Mouse (Mus musculus): ENCODE data around the gene Ncln.
A peak's percentile ranks its signal among the peaks of the same experiment; 100 is the strongest.
"Not testable (repeated sequence)": the region's sequence is repeated elsewhere in the genome, so short reads cannot be mapped to it uniquely, and the experiment has no call there.

Gene Ncln

GRCm38 (mm10) chr10:81460951-81461350 is 35.2 kb downstream of the Ncln start:
- DNase-seq = no peak

GRCm38 (mm10) chr10:81460471-81460870 is 35.7 kb downstream of the Ncln start:
- no peak for DNase-seq

GRCm38 (mm10) chr10:81459399-81459798 is 36.8 kb downstream of the Ncln start:
- DNase-seq = no peak

- no peak for DNase-seq
These were observed 37.9 kb downstream of the Ncln start for GRCm38 (mm10) chr10:81458267-81458666.

GRCm38 (mm10) chr10:81457624-81458023 is 38.6 kb downstream of the Ncln start:
- no peak for DNase-seq

GRCm38 (mm10) chr10:81456983-81457563 is 39.1 kb downstream of the Ncln start:
- no peak for DNase-seq

- no peak for DNase-seq
These were observed 40.9 kb downstream of the Ncln start, which contains the start of gene Nfic for GRCm38 (mm10) chr10:81455181-81455895. Nfic (minus strand) TSS chr10:81455635.

- DNase-seq = no peak
These were observed 42.1 kb downstream of the Ncln start for GRCm38 (mm10) chr10:81454106-81454505.

GRCm38 (mm10) chr10:81452947-81453288 is 43.3 kb downstream of the Ncln start:
- no peak for DNase-seq

- no peak for DNase-seq
These were observed 43.8 kb downstream of the Ncln start for GRCm38 (mm10) chr10:81452237-81452946.

- no peak for DNase-seq
These were observed 44.8 kb downstream of the Ncln start for GRCm38 (mm10) chr10:81451365-81451745.

- no peak for DNase-seq
These were observed 45.4 kb downstream of the Ncln start for GRCm38 (mm10) chr10:81450641-81451364.

GRCm38 (mm10) chr10:81450140-81450539 is 46.1 kb downstream of the Ncln start:
- DNase-seq = peak; percentile 85

- DNase-seq = not testable (repeated sequence)
These were observed 50.7 kb downstream of the Ncln start for GRCm38 (mm10) chr10:81445516-81445915.

- DNase-seq = no peak
These were observed 55.2 kb downstream of the Ncln start for GRCm38 (mm10) chr10:81441019-81441418.

All from thymus, postnatal 14 days (tissue).